Mouse (Mus musculus) MEL (cell line): ENCODE results near the gene Fev.

Source experiments
- CHD2 ChIP-seq: IDR thresholded peaks from 2 replicates; pipeline ENCODE4 v1.6.1; 2011; ENCODE audit warnings: low read length, improper control_type of control experiment
- CTCF ChIP-seq, 3 experiments: IDR thresholded peaks in 2 of 3; conservative IDR thresholded peaks in 1 of 3; 2 replicates each; pipeline ENCODE4 v1.5.1; 2011 to 2012; ENCODE audit warnings: low read length in 3 of 3, low read depth in 2 of 3, mild to moderate bottlenecking in 2 of 3, improper control_type of control experiment in 1 of 3, inconsistent platforms in 1 of 3, mixed read lengths in 1 of 3, moderate library complexity in 1 of 3; ENCODE audit not compliant: control insufficient read depth in 1 of 3, insufficient read depth in 1 of 3, poor library complexity in 1 of 3, severe bottlenecking in 1 of 3
- EP300 ChIP-seq, 2 experiments: IDR thresholded peaks; 2 replicates each; pipeline ENCODE4 v1.6.1; 2011; ENCODE audit warnings: improper control_type of control experiment in 2 of 2, low read length in 2 of 2, low read depth in 1 of 2, mild to moderate bottlenecking in 1 of 2
- GATA1 ChIP-seq: IDR thresholded peaks from 2 replicates; pipeline ENCODE4 v1.6.1; 2011; ENCODE audit warnings: low read depth, low read length, improper control_type of control experiment
- HCFC1 ChIP-seq: IDR thresholded peaks from 2 replicates; pipeline ENCODE4 v1.6.1; 2012; ENCODE audit warnings: low read depth, mild to moderate bottlenecking, inconsistent platforms, low read length, improper control_type of control experiment, moderate library complexity
- MAFK ChIP-seq: IDR thresholded peaks from 2 replicates; pipeline ENCODE4 v1.6.1; 2011; ENCODE audit warnings: low read depth, mild to moderate bottlenecking, low read length, improper control_type of control experiment, borderline replicate concordance
- NELFE ChIP-seq: IDR thresholded peaks from 2 replicates; pipeline ENCODE4 v1.6.1; 2011; ENCODE audit warnings: low read depth, low read length, improper control_type of control experiment
- POLR2A ChIP-seq, 2 experiments: IDR thresholded peaks; 2 replicates each; pipeline ENCODE4 v1.6.1; 2011 to 2012; ENCODE audit warnings: low read length in 2 of 2, mild to moderate bottlenecking in 2 of 2, control low read depth in 1 of 2, improper control_type of control experiment in 1 of 2, low read depth in 1 of 2, moderate library complexity in 1 of 2; ENCODE audit not compliant: control insufficient read depth in 1 of 2, insufficient read depth in 1 of 2, poor library complexity in 1 of 2
- POLR2AphosphoS5 ChIP-seq: IDR thresholded peaks from 2 replicates; pipeline ENCODE4 v1.6.1; 2012; ENCODE audit warnings: low read depth, borderline replicate concordance, mild to moderate bottlenecking, inconsistent platforms, low read length, moderate library complexity, mixed read lengths
- SIN3A ChIP-seq: IDR thresholded peaks from 2 replicates; pipeline ENCODE4 v1.6.1; 2012; ENCODE audit warnings: low read length, improper control_type of control experiment, inconsistent platforms
- ZKSCAN1 ChIP-seq: IDR thresholded peaks from 2 replicates; pipeline ENCODE4 v1.6.1; 2012; ENCODE audit warnings: low read depth, mild to moderate bottlenecking, inconsistent platforms, low read length, improper control_type of control experiment, moderate library complexity

- no peak for TF ChIP-seq POLR2A (IDR thresholded peaks at IDR 0.05; ENCODE audit: control insufficient read depth in 1 of 2, insufficient read depth in 1 of 2, low read depth in 1 of 2, low read length in 2 of 2, poor library complexity in 1 of 2)
- no peak for TF ChIP-seq NELFE
- TF ChIP-seq ZKSCAN1: no peak
- TF ChIP-seq CHD2: no peak
- TF ChIP-seq EP300 (IDR thresholded peaks at IDR 0.05; ENCODE audit: low read depth in 1 of 2, low read length in 2 of 2): no peak
- TF ChIP-seq SIN3A: no peak
- no peak for TF ChIP-seq HCFC1
- TF ChIP-seq MAFK: no peak
- TF ChIP-seq CTCF (IDR thresholded peaks at IDR 0.05 in 2 of 3, conservative IDR thresholded peaks at IDR 0.05 in 1 of 3; ENCODE audit: control insufficient read depth in 1 of 3, insufficient read depth in 1 of 3, low read depth in 2 of 3, low read length in 3 of 3, poor library complexity in 1 of 3, severe bottlenecking in 1 of 3): peak; percentile 69 to 89 (median 83)
- no peak for TF ChIP-seq POLR2AphosphoS5
- TF ChIP-seq GATA1: no peak
Measured at GRCm38 (mm10) chr1:74926721-74927120, 41.5 kb upstream of the Fev start.
